Mouse (Mus musculus) neural tube, embryonic 12.5 days (tissue): ENCODE data around the gene Wfdc15a. TPM values are rescaled to one million over a fixed set of nuclear protein-coding genes. Genes with fewer than 3 reads are reported as not detected.
"Not testable (repeated sequence)": the region's sequence is repeated elsewhere in the genome, so short reads cannot be mapped to it uniquely, and the experiment has no call there.

Experiments used
- ATAC-seq: fragments of 200-750 bp; cut with Nextera tagmentation; 2 replicates; pipeline ENCODE4 v1.8.0; 2017; ENCODE audit warnings: low read depth, mild to moderate bottlenecking, moderate TSS enrichment, moderate library complexity; ENCODE audit not compliant: low FRiP score
- H3K27ac ChIP-seq: fragments of 300-500 bp; sonication (generic); 2 replicates; pipeline ENCODE4 v1.5.1; 2016
- H3K27me3 ChIP-seq: fragments of 300-500 bp; sonication (generic); replicated peaks from 2 replicates; pipeline ENCODE4 v1.6.1; 2016; ENCODE audit warnings: mild to moderate bottlenecking
- H3K36me3 ChIP-seq: fragments of 300-500 bp; sonication (generic); 2 replicates; pipeline ENCODE4 v1.6.1; 2016; ENCODE audit warnings: mild to moderate bottlenecking
- H3K4me1 ChIP-seq: fragments of 300-500 bp; sonication (generic); 2 replicates; pipeline ENCODE4 v1.6.1; 2016
- H3K4me2 ChIP-seq: fragments of 300-500 bp; sonication (generic); replicated peaks from 2 replicates; pipeline ENCODE4 v1.6.1; 2016; ENCODE audit warnings: mild to moderate bottlenecking
- H3K4me3 ChIP-seq: fragments of 300-500 bp; sonication (generic); 2 replicates; pipeline ENCODE4 v1.5.1; 2016
- H3K9ac ChIP-seq: fragments of 300-500 bp; sonication (generic); 2 replicates; pipeline ENCODE4 v1.6.1; 2016; ENCODE audit warnings: mild to moderate bottlenecking
- H3K9me3 ChIP-seq: fragments of 300-500 bp; sonication (generic); 2 replicates; pipeline ENCODE4 v1.6.1; 2016; ENCODE audit warnings: mild to moderate bottlenecking
- WGBS: fragments of 180-500 bp; shearing (Covaris S2); methylation state at CpG from one replicate; pipeline ENCODE4 v1.1.7; 2016; 5-methylcytosine and 5-hydroxymethylcytosine counted together
- polyA plus RNA-seq: library from polyadenylated mRNA; unstranded; fragments of >200 nt; fragmentation: Nextera tagmentation; extraction: Ambion mirVana; gene quantifications from 2 replicates; pipeline ENCODE4 v1.2.1, GENCODE M21; 2016

Wfdc15a gene
- not detected in 2 replicates for polyA plus RNA-seq

GRCm38 (mm10) chr2:164199626-164200327 is at the start of gene Wfdc15a:
Gene Wfdc15a, minus strand, starts transcription at chr2:164200130.
- Histone ChIP-seq H3K27ac (no peak within 1 kb of the TSS), H3K4me2 (no peak within 1 kb of the TSS), H3K9me3 (no peaks in the 10 kb centered on the region), H3K4me1 (no peaks in the 10 kb centered on the region), H3K36me3 (no peaks in the 10 kb centered on the region), H3K27me3 (no peaks in the 10 kb centered on the region), H3K4me3 (no peak within 1 kb of the TSS), H3K9ac (no peak within 1 kb of the TSS)
- 83% methylated on average over 20 of the region's 20 CpGs for WGBS
- no peak for ATAC-seq

- ATAC-seq = no peak
- H3K4me1 ChIP-seq = no peaks in the 10 kb centered on the region
- H3K9me3 ChIP-seq = no peaks in the 10 kb centered on the region
- H3K27me3 ChIP-seq = no peaks in the 10 kb centered on the region
- H3K27ac ChIP-seq = no peak within 1 kb of the TSS
- no peak within 1 kb of the TSS for H3K4me2 ChIP-seq
- no peak within 1 kb of the TSS for H3K9ac ChIP-seq
- no peaks in the 10 kb centered on the region for H3K36me3 ChIP-seq
- no peak within 1 kb of the TSS for H3K4me3 ChIP-seq
- WGBS = 84% methylated on average over 3 of the region's 3 CpGs
Observed at GRCm38 (mm10) chr2:164238366-164238765, 38.4 kb upstream of the Wfdc15a start, which contains the start of gene Svs2. Gene Svs2, minus strand, starts transcription at chr2:164238466.

GRCm38 (mm10) chr2:164232671-164233070 is 32.7 kb upstream of the Wfdc15a start:
- no peak overlapping the region for H3K4me2 ChIP-seq
- WGBS = 90% methylated on average over 8 of the region's 8 CpGs
- H3K4me1 ChIP-seq = no peaks in the 10 kb centered on the region
- H3K27ac ChIP-seq = no peak overlapping the region
- ATAC-seq = no peak
- H3K27me3 ChIP-seq = no peaks in the 10 kb centered on the region
- H3K9ac ChIP-seq = no peak overlapping the region
- H3K4me3 ChIP-seq = no peak overlapping the region
- no peaks in the 10 kb centered on the region for H3K36me3 ChIP-seq
- no peaks in the 10 kb centered on the region for H3K9me3 ChIP-seq

- Histone ChIP-seq H3K36me3 (no peaks in the 10 kb centered on the region), H3K4me2 (no peak overlapping the region), H3K4me1 (no peaks in the 10 kb centered on the region), H3K4me3 (no peak overlapping the region), H3K9ac (no peak overlapping the region), H3K9me3 (no peaks in the 10 kb centered on the region), H3K27me3 (no peaks in the 10 kb centered on the region), H3K27ac (no peak overlapping the region)
- 89% methylated on average over 8 of the region's 8 CpGs for WGBS
- no peak for ATAC-seq
Observed at GRCm38 (mm10) chr2:164228361-164229070, 28.6 kb upstream of the Wfdc15a start.

- H3K4me1 ChIP-seq = no peaks in the 10 kb centered on the region
- H3K4me3 ChIP-seq = no peak within 1 kb of the TSS
- H3K9me3 ChIP-seq = no peaks in the 10 kb centered on the region
- H3K4me2 ChIP-seq = no peak within 1 kb of the TSS
- no peak for ATAC-seq
- no peaks in the 10 kb centered on the region for H3K36me3 ChIP-seq
- no peak within 1 kb of the TSS for H3K27ac ChIP-seq
- H3K27me3 ChIP-seq = no peaks in the 10 kb centered on the region
- 84% methylated on average over 11 of the region's 11 CpGs for WGBS
- H3K9ac ChIP-seq = no peak within 1 kb of the TSS
Observed at GRCm38 (mm10) chr2:164221522-164221921, 21.6 kb upstream of the Wfdc15a start, which contains the start of gene Wfdc15b. Gene Wfdc15b, minus strand, starts transcription at chr2:164221660.

- Histone ChIP-seq H3K9me3 (no peaks in the 10 kb centered on the region), H3K9ac (no peak overlapping the region), H3K27ac (no peak overlapping the region), H3K4me2 (no peak overlapping the region), H3K36me3 (no peaks in the 10 kb centered on the region), H3K4me3 (no peak overlapping the region), H3K4me1 (no peaks in the 10 kb centered on the region), H3K27me3 (no peaks in the 10 kb centered on the region)
- no peak for ATAC-seq
- 88% methylated on average over 9 of the region's 9 CpGs for WGBS
Observed at GRCm38 (mm10) chr2:164219295-164219694, 19.4 kb upstream of the Wfdc15a start.

- WGBS = 85% methylated on average over 5 of the region's 5 CpGs
Observed at GRCm38 (mm10) chr2:164212711-164213110, 12.8 kb upstream of the Wfdc15a start.

GRCm38 (mm10) chr2:164210892-164211291 is 11.0 kb upstream of the Wfdc15a start:
- H3K4me2 ChIP-seq = no peak overlapping the region
- no peak for ATAC-seq
- no peak overlapping the region for H3K9ac ChIP-seq
- no peak overlapping the region for H3K4me3 ChIP-seq
- H3K27me3 ChIP-seq = no peaks in the 10 kb centered on the region
- H3K4me1 ChIP-seq = no peaks in the 10 kb centered on the region
- no peak overlapping the region for H3K27ac ChIP-seq
- no peaks in the 10 kb centered on the region for H3K9me3 ChIP-seq
- 84% methylated on average over 4 of the region's 4 CpGs for WGBS
- H3K36me3 ChIP-seq = no peaks in the 10 kb centered on the region

More at GRCm38 (mm10) chr2:164212711-164213110, 12.8 kb upstream of the Wfdc15a start:
- H3K4me3 ChIP-seq = no peak overlapping the region
- no peak for ATAC-seq
- H3K9me3 ChIP-seq = no peaks in the 10 kb centered on the region
- no peaks in the 10 kb centered on the region for H3K4me1 ChIP-seq
- no peak overlapping the region for H3K4me2 ChIP-seq
- no peaks in the 10 kb centered on the region for H3K27me3 ChIP-seq
- H3K27ac ChIP-seq = no peak overlapping the region
- no peaks in the 10 kb centered on the region for H3K36me3 ChIP-seq
- H3K9ac ChIP-seq = no peak overlapping the region

- Histone ChIP-seq H3K4me1 (no peaks in the 10 kb centered on the region), H3K4me3 (no peak overlapping the region), H3K36me3 (no peaks in the 10 kb centered on the region), H3K9ac (no peak overlapping the region), H3K4me2 (no peak overlapping the region), H3K27me3 (no peaks in the 10 kb centered on the region), H3K27ac (no peak overlapping the region), H3K9me3 (no peaks in the 10 kb centered on the region)
- ATAC-seq = no peak
- WGBS = 80% methylated on average over 4 of the region's 4 CpGs
Observed at GRCm38 (mm10) chr2:164206676-164207075, 6.7 kb upstream of the Wfdc15a start.

GRCm38 (mm10) chr2:164206011-164206410 is 6.1 kb upstream of the Wfdc15a start:
- H3K9me3 ChIP-seq, H3K4me2 ChIP-seq, H3K4me3 ChIP-seq, H3K36me3 ChIP-seq, ATAC-seq, H3K27ac ChIP-seq, H3K27me3 ChIP-seq, H3K4me1 ChIP-seq, H3K9ac ChIP-seq: not testable (repeated sequence)
- 92% methylated on average over 10 of the region's 10 CpGs for WGBS

- no peak for ATAC-seq
- Histone ChIP-seq H3K36me3 (no peaks in the 10 kb centered on the region), H3K27ac (no peak overlapping the region), H3K9me3 (no peaks in the 10 kb centered on the region), H3K9ac (no peak overlapping the region), H3K4me3 (no peak overlapping the region), H3K4me2 (no peak overlapping the region), H3K27me3 (no peaks in the 10 kb centered on the region), H3K4me1 (no peaks in the 10 kb centered on the region)
- 85% methylated on average over 5 of the region's 5 CpGs for WGBS
Observed at GRCm38 (mm10) chr2:164196700-164196990, 3.3 kb downstream of the Wfdc15a start.

- 87% methylated on average over 5 of the region's 5 CpGs for WGBS
- ATAC-seq = no peak
- H3K4me2 ChIP-seq = no peak overlapping the region
- no peak overlapping the region for H3K4me3 ChIP-seq
- no peaks in the 10 kb centered on the region for H3K27me3 ChIP-seq
- no peaks in the 10 kb centered on the region for H3K36me3 ChIP-seq
- no peak overlapping the region for H3K27ac ChIP-seq
- no peaks in the 10 kb centered on the region for H3K9me3 ChIP-seq
- no peak overlapping the region for H3K9ac ChIP-seq
- no peaks in the 10 kb centered on the region for H3K4me1 ChIP-seq
Observed at GRCm38 (mm10) chr2:164195971-164196699, 3.8 kb downstream of the Wfdc15a start.
